Mouse (Mus musculus) spleen, postnatal 10 days (tissue): ENCODE results near the gene Clca3a1.

Experiments
- DNase-seq, 2 experiments: peaks; one replicate each; pipeline ENCODE4 v3.0.0; 2021 to 2022; ENCODE audit warnings: low spot score in 2 of 2

Clca3a1 gene

GRCm38 (mm10) chr3:144681542-144681941 lies 79.2 kb downstream of the Clca3a1 start:
- peak; percentile 16 to 27 for DNase-seq

- DNase-seq, result peak; percentile 12
Measured at GRCm38 (mm10) chr3:144679701-144680159, 81.0 kb downstream of the Clca3a1 start.
